Mouse (Mus musculus) liver, embryonic 14.5 days (tissue): Measurements from ENCODE around the gene Gm44579. TPM values are rescaled to one million over a fixed set of nuclear protein-coding genes. Genes with fewer than 3 reads are reported as not detected.

Source experiments
- ATAC-seq: fragments of 200-750 bp; cut with Nextera tagmentation; 2 replicates; pipeline ENCODE4 v1.8.0; 2017; ENCODE audit warnings: moderate number of reproducible peaks, mild to moderate bottlenecking, moderate library complexity; ENCODE audit not compliant: insufficient read depth
- DNase-seq, 3 experiments: peaks; one replicate each; pipeline ENCODE4 v3.0.0-alpha.2; 2012 to 2013; ENCODE audit warnings: low read depth in 3 of 3, low spot score in 3 of 3
- H3K27ac ChIP-seq: fragments of 300-500 bp; sonication (generic); 2 replicates; pipeline ENCODE4 v1.5.1; 2014; ENCODE audit warnings: moderate library complexity, mild to moderate bottlenecking, control low read depth, inconsistent platforms
- H3K27me3 ChIP-seq: fragments of 300-500 bp; sonication (generic); 2 replicates; pipeline ENCODE4 v1.6.1; 2014; ENCODE audit warnings: mild to moderate bottlenecking, low read length, moderate library complexity; ENCODE audit not compliant: control insufficient read depth, insufficient read depth
- H3K36me3 ChIP-seq: fragments of 300-500 bp; sonication (generic); replicated peaks from 2 replicates; pipeline ENCODE4 v1.6.1; 2014; ENCODE audit warnings: low read depth; ENCODE audit not compliant: control insufficient read depth, insufficient read depth
- H3K4me1 ChIP-seq, 2 experiments: fragments of 200-500 bp in 1 of 2; fragments of 300-500 bp in 1 of 2; sonication (generic) in 1 of 2; replicated peaks; 2 replicates each; pipeline ENCODE4 v1.6.1; 2012 to 2014; ENCODE audit warnings: antibody characterized with exemption in 1 of 2, inconsistent platforms in 1 of 2, low read length in 1 of 2; ENCODE audit not compliant: control insufficient read depth in 2 of 2, insufficient read depth in 2 of 2
- H3K4me2 ChIP-seq: fragments of 300-500 bp; sonication (generic); 2 replicates; pipeline ENCODE4 v1.6.1; 2014; ENCODE audit warnings: low read depth, mild to moderate bottlenecking, control low read depth, moderate library complexity
- H3K4me3 ChIP-seq, 2 experiments: fragments of 200-500 bp in 1 of 2; fragments of 300-500 bp in 1 of 2; sonication (generic) in 1 of 2; 2 replicates each; pipeline ENCODE4 v1.5.1; 2012 to 2014; ENCODE audit warnings: low read depth in 2 of 2, low read length in 2 of 2, mild to moderate bottlenecking in 2 of 2, control low read depth in 1 of 2, inconsistent platforms in 1 of 2, moderate library complexity in 1 of 2; ENCODE audit not compliant: insufficient read depth in 1 of 2
- H3K9ac ChIP-seq: fragments of 300-500 bp; sonication (generic); replicated peaks from 2 replicates; pipeline ENCODE4 v1.6.1; 2014; ENCODE audit warnings: mild to moderate bottlenecking, control low read depth, moderate library complexity
- H3K9me3 ChIP-seq: fragments of 300-500 bp; sonication (generic); 2 replicates; pipeline ENCODE4 v1.6.1; 2016; ENCODE audit warnings: low read length, mixed read lengths; ENCODE audit not compliant: control insufficient read depth
- CTCF ChIP-seq: IDR thresholded peaks from 2 replicates; pipeline ENCODE4 v1.5.1; 2016; ENCODE audit warnings: antibody characterized with exemption, low read depth, control low read depth
- EP300 ChIP-seq: IDR thresholded peaks from 2 replicates; pipeline ENCODE4 v1.6.1; 2016; ENCODE audit warnings: antibody characterized with exemption, low read depth
- WGBS: fragments of 180-500 bp; shearing (Covaris S2); extraction: QIAGEN DNeasy Blood & Tissue Kit; methylation state at CpG from one replicate; pipeline ENCODE4 v1.1.7; 2014; ENCODE audit not compliant: insufficient replicate concordance; 5-methylcytosine and 5-hydroxymethylcytosine counted together
- polyA plus RNA-seq, 2 experiments: library from polyadenylated mRNA; depleted of rRNA in 1 of 2; stranded (reverse) in 1 of 2; unstranded in 1 of 2; fragments of >200 nt; fragmentation: Nextera tagmentation in 1 of 2; extraction: Ambion mirVana in 1 of 2; gene quantifications; 2 replicates each; pipeline versions ENCODE4 v1.2.1 to v1.2.3; 2012 to 2014

Gm44579 gene
- polyA plus RNA-seq, 2 experiments = not detected

DNA sequence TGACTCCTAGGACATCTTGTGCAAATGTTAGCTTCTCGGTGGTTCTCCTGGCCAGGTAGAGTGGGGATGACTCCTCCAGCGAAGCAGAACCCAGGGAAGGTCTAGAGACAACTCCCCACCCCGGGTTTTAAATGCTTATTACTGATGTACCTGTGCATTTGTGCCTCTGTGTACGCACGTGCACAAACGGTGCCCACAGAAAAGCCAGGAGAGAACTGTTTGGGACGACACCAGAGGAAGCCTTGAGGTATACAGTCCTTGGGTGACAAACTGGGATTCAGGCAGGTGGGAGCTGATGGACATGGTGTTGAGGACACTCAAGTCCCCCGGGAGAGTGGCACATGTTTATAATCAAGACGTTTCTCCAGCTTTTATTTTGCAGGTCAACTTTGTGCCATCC lies 49.9 kb downstream of the Gm44579 start:
- TF ChIP-seq CTCF (no peak), EP300 (no peak)
- no peak overlapping the region for H3K4me2 ChIP-seq
- ATAC-seq = no peak

GRCm38 (mm10) chr15:98170365-98170764 lies 50.4 kb downstream of the Gm44579 start:
- peaks cover 62% of the 10 kb centered on the region for H3K27me3 ChIP-seq
- no peak overlapping the region for H3K9ac ChIP-seq
- H3K4me1 ChIP-seq = no peaks in the 10 kb centered on the region
- no peak overlapping the region for H3K27ac ChIP-seq
- H3K36me3 ChIP-seq = no peaks in the 10 kb centered on the region
- no peak for ATAC-seq
- no peak overlapping the region for H3K4me3 ChIP-seq
- WGBS = 18% methylated on average over 7 of the region's 7 CpGs
- no peak for TF ChIP-seq CTCF
- TF ChIP-seq EP300 = no peak
- no peaks in the 10 kb centered on the region for H3K9me3 ChIP-seq
- no peak for DNase-seq
- H3K4me2 ChIP-seq = no peak overlapping the region

More for the DNA sequence above, 49.9 kb downstream of the Gm44579 start:
- Histone ChIP-seq H3K27me3 (peaks cover 57% of the 10 kb centered on the region), H3K36me3 (no peaks in the 10 kb centered on the region), H3K4me3 (no peak overlapping the region), H3K9me3 (no peaks in the 10 kb centered on the region), H3K27ac (no peak overlapping the region), H3K4me1 (no peaks in the 10 kb centered on the region), H3K9ac (no peak overlapping the region)
- DNase-seq = no peak
- WGBS = 54% methylated on average over 9 of the region's 9 CpGs

GRCm38 (mm10) chr15:98168622-98169004 lies 52.2 kb downstream of the Gm44579 start:
- 7% methylated on average over 19 of the region's 19 CpGs for WGBS
- Histone ChIP-seq H3K9me3 (no peaks in the 10 kb centered on the region), H3K36me3 (no peaks in the 10 kb centered on the region), H3K27ac (no peak overlapping the region), H3K27me3 (peaks cover 63% of the 10 kb centered on the region), H3K9ac (no peak overlapping the region), H3K4me2 (no peak overlapping the region), H3K4me1 (no peaks in the 10 kb centered on the region), H3K4me3 (no peak overlapping the region)
- DNase-seq = no peak
- TF ChIP-seq CTCF (no peak), EP300 (no peak)
- ATAC-seq = no peak

DNA sequence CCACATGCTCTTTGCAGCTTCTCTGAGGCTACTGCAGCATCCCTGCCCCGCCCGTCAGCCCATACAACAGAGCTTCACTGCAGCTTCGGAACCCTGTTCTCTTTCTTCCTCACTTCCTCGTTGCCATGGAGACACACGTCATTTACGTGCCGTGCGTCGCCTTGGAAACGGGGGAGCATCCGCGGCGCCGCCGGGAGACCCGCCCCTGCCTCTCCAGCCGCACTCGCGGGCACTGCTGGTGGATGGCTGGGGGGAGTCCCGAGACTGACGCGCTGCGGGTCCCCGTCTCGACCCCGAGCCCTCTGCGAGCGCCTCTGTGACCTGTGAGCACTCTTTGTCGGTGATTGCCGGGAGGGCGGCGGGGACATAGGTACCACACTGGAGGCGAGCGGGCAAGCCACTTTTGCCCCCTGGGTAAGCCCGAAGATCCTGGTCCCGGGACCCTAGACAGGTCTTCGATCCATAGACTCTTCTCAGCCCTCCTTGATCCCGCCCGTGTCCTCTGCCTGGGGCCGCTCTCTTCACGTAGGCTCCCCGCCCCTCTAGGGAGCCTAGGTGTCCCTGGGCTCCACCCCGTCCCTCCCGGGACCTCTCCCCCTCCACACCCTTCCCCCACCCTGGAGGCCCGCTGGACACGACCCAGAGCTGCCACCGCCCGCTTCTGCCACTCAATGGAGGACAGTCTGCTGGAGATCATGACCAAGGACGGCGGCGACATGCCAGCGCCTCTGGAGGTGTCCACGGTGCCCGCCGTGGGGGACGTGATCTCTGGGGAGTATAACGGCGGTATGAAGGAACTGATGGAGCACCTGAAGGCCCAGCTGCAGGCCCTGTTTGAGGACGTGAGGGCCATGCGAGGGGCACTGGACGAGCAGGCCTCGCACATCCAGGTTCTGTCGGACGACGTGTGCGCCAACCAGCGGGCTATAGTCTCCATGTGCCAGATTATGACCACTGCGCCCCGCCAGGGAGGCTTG lies 52.8 kb downstream of the Gm44579 start:
- Histone ChIP-seq H3K9ac (no peak overlapping the region), H3K4me2 (no peak overlapping the region), H3K4me1 (no peaks in the 10 kb centered on the region), H3K36me3 (no peaks in the 10 kb centered on the region), H3K27me3 (peaks cover 63% of the 10 kb centered on the region), H3K4me3 (no peak overlapping the region), H3K27ac (no peak overlapping the region), H3K9me3 (no peaks in the 10 kb centered on the region)
- DNase-seq (peak in 1 of 3 experiments; percentile 30), ATAC-seq (no peak)
- WGBS = 3% methylated on average over 69 of the region's 69 CpGs
- no peak for TF ChIP-seq EP300
- no peak for TF ChIP-seq CTCF

GRCm38 (mm10) chr15:98166963-98167644 lies 53.7 kb downstream of the Gm44579 start, which contains the start of gene Ccdc184:
Ccdc184 (plus strand) TSS chr15:98167158.
- no peak for TF ChIP-seq CTCF
- TF ChIP-seq EP300 = no peak
- Histone ChIP-seq H3K4me2 (no peak within 1 kb of the TSS), H3K36me3 (no peaks in the 10 kb centered on the region), H3K9ac (no peak within 1 kb of the TSS), H3K27me3 (peaks cover 57% of the 10 kb centered on the region), H3K4me1 (no peaks in the 10 kb centered on the region), H3K27ac (no peak within 1 kb of the TSS), H3K4me3 (no peak within 1 kb of the TSS), H3K9me3 (no peaks in the 10 kb centered on the region)
- ATAC-seq = no peak
- DNase-seq = no peak
- 9% methylated on average over 18 of the region's 18 CpGs for WGBS
